Mouse (Mus musculus) thymus, adult 2 months (tissue): ENCODE data around the gene Il1a.

Source experiments
- CTCF ChIP-seq: fragments of 200-500 bp; IDR thresholded peaks from 2 replicates; pipeline ENCODE4 v1.5.1; 2012; ENCODE audit warnings: mild to moderate bottlenecking, control low read depth, low read length, moderate library complexity, borderline replicate concordance; ENCODE audit not compliant: control insufficient read depth, poor library complexity, insufficient read depth; ENCODE audit errors: extremely low read depth
- POLR2A ChIP-seq: fragments of 200-500 bp; IDR thresholded peaks from 2 replicates; pipeline ENCODE4 v1.6.1; 2012; ENCODE audit warnings: mild to moderate bottlenecking, low read length, control low read depth, moderate library complexity; ENCODE audit not compliant: control insufficient read depth, poor library complexity, insufficient read depth; ENCODE audit errors: extremely low read depth

- TF ChIP-seq CTCF = no peak
- no peak for TF ChIP-seq POLR2A
Observed at GRCm38 (mm10) chr2:129258056-129258455, 51.7 kb downstream of the Il1a start.
